Mouse (Mus musculus) megakaryocyte, embryonic 14.5 days (primary cell): Measurements from ENCODE around the gene Prpsap1. TPM values are rescaled to one million over a fixed set of nuclear protein-coding genes. Genes with fewer than 3 reads are reported as not detected.
A peak's percentile ranks its signal among the peaks of the same experiment; 100 is the strongest.

Source experiments
- H3K27me3 ChIP-seq: replicated peaks from 2 replicates; pipeline ENCODE3; 2012; ENCODE audit warnings: inconsistent platforms
- H3K36me3 ChIP-seq: replicated peaks from 2 replicates; pipeline ENCODE3; 2012; ENCODE audit warnings: low read length, inconsistent platforms, mixed read lengths
- H3K4me1 ChIP-seq: 2 replicates; pipeline ENCODE4 v1.6.1; 2012; ENCODE audit warnings: inconsistent platforms
- H3K4me3 ChIP-seq: replicated peaks from 2 replicates; pipeline ENCODE3; 2012; ENCODE audit warnings: moderate library complexity, mild to moderate bottlenecking, inconsistent platforms
- H3K9me3 ChIP-seq: 2 replicates; pipeline ENCODE4 v1.6.1; 2012; ENCODE audit warnings: inconsistent platforms
- FLI1 ChIP-seq: IDR thresholded peaks from 2 replicates; pipeline ENCODE4 v1.6.1; 2012; ENCODE audit warnings: low read length, inconsistent platforms, mixed read lengths
- GATA1 ChIP-seq: IDR thresholded peaks from 3 replicates; pipeline ENCODE4 v1.6.1; 2012; ENCODE audit warnings: mixed read lengths, low read length, inconsistent platforms, borderline replicate concordance
- polyA plus RNA-seq: library from polyadenylated mRNA; stranded (reverse); fragments of >175 nt; gene quantifications from 2 replicates; pipeline ENCODE4 v1.2.3, GENCODE M21; 2012; ENCODE audit warnings: low replicate concordance; ENCODE audit not compliant: insufficient read depth

Prpsap1 gene
- polyA plus RNA-seq, 1 experiment = 20.3 TPM

DNA sequence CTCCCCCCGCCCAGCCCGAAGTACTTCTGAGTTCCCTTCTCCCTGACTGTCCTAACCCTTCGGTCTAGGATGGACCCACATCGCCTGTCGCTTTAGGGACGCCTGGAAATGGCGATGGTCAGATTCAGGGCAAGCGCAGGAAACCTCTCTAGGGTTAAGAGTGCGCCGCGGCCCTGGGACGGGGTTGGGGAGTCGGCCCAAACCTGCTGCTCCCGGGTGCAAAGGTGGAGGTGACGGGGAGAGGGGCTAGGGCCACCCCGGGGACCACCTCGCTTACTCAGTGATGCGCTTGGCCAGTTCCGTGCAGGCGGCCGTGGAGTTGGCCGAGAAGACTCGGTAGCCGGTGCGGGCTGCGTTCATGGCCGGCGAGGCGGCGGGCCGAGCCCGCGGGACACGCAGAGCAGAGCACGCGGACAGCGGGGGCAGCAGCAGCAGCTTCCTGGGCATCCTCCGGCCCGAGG is 4.2 kb downstream of the Prpsap1 start:
- peaks cover 31% of the 10 kb centered on the region for H3K36me3 ChIP-seq
- H3K4me3 ChIP-seq = peak overlapping the region; percentile 98
- peaks cover 32% of the 10 kb centered on the region for H3K4me1 ChIP-seq
- TF ChIP-seq FLI1 (no peak), GATA1 (no peak)
- no peaks in the 10 kb centered on the region for H3K9me3 ChIP-seq
- H3K27me3 ChIP-seq = no peaks in the 10 kb centered on the region

DNA sequence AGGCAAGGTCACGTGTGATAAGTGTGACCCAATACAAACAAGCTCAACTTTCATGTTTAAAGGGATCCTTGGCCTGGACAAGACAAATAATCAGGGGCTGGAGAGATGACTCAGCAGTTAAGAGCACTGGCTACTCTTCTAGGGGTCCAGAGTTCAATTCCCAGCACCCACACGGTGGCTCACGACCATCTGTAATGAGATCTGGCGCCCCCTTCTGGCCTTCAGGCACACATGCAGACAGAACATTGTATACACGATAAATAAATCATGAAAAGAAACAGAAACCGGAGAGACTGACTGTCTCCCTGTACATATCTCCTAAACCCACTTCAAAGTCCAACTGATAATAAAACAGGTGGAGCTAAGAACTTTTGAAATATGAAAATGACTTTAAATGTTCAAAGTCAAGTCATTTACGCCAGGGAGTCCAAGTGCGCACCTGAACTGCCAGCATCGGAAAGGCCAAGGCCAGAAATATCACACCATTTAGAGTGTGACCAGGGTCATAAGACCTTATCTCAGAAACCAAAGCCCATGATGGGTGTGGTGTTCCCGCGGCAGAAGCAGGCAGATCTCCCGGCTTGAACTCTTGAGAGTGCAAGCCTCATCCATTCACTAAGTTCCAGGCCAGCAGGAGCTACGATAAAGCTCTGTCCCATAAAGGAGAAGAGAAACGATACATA is 5.2 kb downstream of the Prpsap1 start:
- peaks cover 29% of the 10 kb centered on the region for H3K4me1 ChIP-seq
- peaks cover 40% of the 10 kb centered on the region for H3K36me3 ChIP-seq
- no peaks in the 10 kb centered on the region for H3K27me3 ChIP-seq
- TF ChIP-seq FLI1 (no peak), GATA1 (no peak)
- peak overlapping the region; percentile 98 for H3K4me3 ChIP-seq
- no peaks in the 10 kb centered on the region for H3K9me3 ChIP-seq

DNA sequence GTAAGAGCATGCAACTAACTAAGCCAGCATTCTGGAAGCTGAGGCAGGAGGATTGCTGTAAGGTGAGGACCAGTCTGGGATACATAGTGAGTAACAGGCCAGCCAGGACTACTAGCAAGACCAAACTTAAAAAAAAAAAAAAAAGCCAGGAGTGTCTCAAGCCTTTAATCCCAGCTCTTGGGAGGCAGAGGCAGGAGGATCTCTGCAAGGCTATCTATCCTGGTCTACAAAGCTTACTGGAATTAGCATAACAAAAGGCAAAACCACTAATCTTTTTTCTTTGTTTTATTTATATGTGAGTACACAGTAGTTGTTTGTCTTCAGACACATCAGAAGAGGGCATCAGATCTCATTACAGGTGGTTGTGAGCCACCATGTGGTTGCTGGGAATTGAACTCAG is 5.8 kb downstream of the Prpsap1 start:
- Histone ChIP-seq H3K4me1 (peaks cover 22% of the 10 kb centered on the region), H3K9me3 (no peaks in the 10 kb centered on the region), H3K27me3 (no peaks in the 10 kb centered on the region), H3K36me3 (peaks cover 46% of the 10 kb centered on the region), H3K4me3 (no peak overlapping the region)
- TF ChIP-seq GATA1 = no peak
- no peak for TF ChIP-seq FLI1

DNA sequence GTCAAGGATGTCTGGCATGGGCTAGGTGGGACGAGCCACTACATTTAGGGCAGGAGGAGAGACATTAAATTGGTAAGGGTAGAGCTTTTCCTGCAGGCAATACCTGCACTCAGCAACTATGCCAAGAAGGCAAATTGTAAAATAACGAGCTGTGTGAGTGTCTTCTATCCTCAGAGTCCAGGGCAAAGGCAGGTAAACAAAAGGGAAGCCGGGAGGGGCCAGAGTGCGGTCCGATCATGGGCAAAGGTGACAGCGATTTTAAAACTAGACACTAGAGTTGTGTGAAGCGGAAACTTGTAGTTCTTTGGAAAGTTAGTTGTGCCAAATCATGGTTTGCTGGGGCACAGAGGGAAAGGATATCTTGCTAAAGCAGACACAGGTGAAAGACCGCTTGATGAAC is 9.7 kb downstream of the Prpsap1 start:
- Histone ChIP-seq H3K4me3 (no peak overlapping the region), H3K27me3 (no peaks in the 10 kb centered on the region), H3K36me3 (peaks cover 81% of the 10 kb centered on the region), H3K4me1 (peaks cover 10% of the 10 kb centered on the region), H3K9me3 (no peaks in the 10 kb centered on the region)
- TF ChIP-seq FLI1 (no peak), GATA1 (no peak)

DNA sequence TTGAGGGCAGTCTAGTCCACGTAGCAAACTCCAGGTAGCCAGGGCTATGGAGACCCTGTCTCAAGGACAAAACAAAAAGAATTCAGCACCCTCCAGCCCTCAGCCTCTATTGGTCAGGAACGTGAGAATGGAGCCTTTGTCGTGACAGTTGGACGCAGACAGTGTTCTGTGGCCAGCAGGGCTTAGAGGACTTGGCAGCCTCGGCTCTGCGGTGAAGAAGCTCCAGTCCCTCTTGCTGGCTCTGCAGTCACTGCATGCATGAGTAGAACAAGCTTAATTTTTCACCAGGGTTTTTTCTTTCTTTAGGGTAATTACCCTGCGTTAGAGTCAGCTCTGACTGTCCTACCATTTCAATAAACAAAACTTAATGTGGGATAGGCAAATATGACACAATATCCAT is 12.2 kb downstream of the Prpsap1 start:
- peaks cover 93% of the 10 kb centered on the region for H3K36me3 ChIP-seq
- TF ChIP-seq FLI1 (no peak), GATA1 (no peak)
- H3K4me3 ChIP-seq = no peak overlapping the region
- H3K4me1 ChIP-seq = peaks cover 3% of the 10 kb centered on the region; the same call in 1 of the 2 replicates
- H3K9me3 ChIP-seq = no peaks in the 10 kb centered on the region
- no peaks in the 10 kb centered on the region for H3K27me3 ChIP-seq

DNA sequence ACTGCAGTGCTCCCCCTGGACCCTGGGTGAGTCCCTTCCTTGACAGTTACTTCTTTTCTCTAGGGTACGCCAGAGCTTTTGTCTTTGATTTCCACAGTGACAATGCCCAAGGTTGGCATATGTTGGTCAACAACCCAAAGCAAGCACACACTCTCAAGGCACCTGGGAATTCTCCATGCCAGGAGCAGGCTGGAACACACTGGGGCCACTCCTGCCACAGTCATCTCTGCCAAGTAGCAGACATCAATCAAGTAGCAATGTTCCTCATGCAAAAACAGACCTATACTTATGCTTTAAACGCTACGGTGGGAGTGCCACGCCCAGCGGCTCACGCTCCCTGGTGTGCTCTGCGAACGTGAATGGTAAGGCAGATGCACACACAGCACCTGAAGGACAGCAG is 13.0 kb downstream of the Prpsap1 start:
- H3K27me3 ChIP-seq = no peaks in the 10 kb centered on the region
- H3K9me3 ChIP-seq = no peaks in the 10 kb centered on the region
- peaks cover 94% of the 10 kb centered on the region for H3K36me3 ChIP-seq
- H3K4me1 ChIP-seq = peaks cover 3% of the 10 kb centered on the region; the same call in 1 of the 2 replicates
- H3K4me3 ChIP-seq = no peak overlapping the region
- TF ChIP-seq FLI1 (no peak), GATA1 (no peak)

DNA sequence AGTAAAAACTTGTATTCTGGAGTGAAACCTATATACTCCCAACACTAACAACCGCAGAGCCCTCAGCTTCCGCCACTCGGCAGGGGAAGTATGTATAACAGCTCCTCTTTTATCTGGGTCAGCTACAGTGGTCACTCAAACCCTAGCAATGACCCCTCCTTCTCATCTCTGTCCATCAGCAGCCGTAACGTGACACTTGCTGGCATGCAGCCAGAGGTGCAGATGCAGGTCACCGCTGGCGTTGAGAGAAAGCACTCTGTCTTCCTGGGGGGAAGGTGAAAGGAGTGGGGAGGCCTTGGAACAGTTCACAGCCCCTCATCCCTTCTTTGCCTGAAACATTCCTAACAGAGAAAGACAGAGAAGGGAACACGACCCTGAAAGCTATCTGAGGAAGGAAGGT is 14.2 kb downstream of the Prpsap1 start:
- Histone ChIP-seq H3K4me3 (no peak overlapping the region), H3K4me1 (peaks cover 3% of the 10 kb centered on the region; the same call in 1 of the 2 replicates), H3K9me3 (no peaks in the 10 kb centered on the region), H3K27me3 (no peaks in the 10 kb centered on the region), H3K36me3 (peaks cover 94% of the 10 kb centered on the region)
- TF ChIP-seq GATA1 (no peak), FLI1 (no peak)

DNA sequence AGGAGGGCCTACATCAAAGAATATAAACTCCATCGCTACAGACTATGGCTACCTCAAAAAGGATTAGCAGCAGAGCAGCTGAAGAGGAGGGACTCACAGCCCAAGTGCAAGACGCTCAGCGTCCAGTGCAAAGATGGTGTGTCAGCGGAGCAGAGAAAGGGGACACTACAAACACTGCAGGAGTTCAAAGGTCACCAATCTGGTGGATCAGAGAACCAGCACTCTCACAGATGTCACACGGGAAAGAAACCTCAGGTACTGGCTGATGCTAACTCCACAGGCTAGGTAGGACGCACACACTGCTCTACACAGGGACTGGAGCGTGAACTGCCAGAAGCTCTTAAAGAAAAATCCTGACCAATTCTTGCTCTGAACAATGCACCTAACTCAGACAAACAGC is 15.0 kb downstream of the Prpsap1 start:
- TF ChIP-seq GATA1 (no peak), FLI1 (no peak)
- no peaks in the 10 kb centered on the region for H3K9me3 ChIP-seq
- H3K36me3 ChIP-seq = peaks cover 93% of the 10 kb centered on the region
- H3K27me3 ChIP-seq = no peaks in the 10 kb centered on the region
- H3K4me3 ChIP-seq = no peak overlapping the region
- peaks cover 3% of the 10 kb centered on the region; the same call in 1 of the 2 replicates for H3K4me1 ChIP-seq

DNA sequence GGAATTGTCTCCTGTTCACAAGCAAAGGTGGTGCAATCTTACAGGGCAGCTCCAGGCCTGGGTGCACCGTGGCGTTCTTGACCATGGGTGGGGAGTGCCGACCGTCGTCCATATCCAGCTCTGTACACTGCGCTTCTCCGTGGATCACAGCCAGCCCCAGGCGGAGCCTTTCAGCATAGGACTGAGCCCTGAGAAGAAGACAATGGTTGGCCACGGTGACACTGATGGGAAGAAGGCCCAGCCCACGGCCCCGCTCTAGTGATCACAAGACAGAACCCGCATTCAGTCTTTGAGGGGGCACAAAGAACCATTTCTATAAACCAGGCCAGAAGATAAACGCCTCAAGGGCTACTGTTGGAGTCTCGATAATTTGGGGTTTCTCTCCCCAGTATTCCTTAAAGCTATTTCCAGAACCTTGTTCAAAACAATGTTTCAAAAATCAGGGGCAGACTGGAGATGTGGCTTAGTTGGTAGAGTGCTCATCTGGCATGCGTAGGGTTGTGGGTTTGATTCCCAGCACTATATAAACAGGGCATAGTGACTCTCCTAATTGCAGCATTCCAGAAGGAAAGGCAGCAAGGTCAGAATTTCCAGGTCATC is 16.7 kb downstream of the Prpsap1 start:
- no peak overlapping the region for H3K4me3 ChIP-seq
- TF ChIP-seq FLI1 = no peak
- TF ChIP-seq GATA1 = no peak
- no peaks in the 10 kb centered on the region for H3K27me3 ChIP-seq
- no peaks in the 10 kb centered on the region for H3K9me3 ChIP-seq
- peaks cover 3% of the 10 kb centered on the region; the same call in 1 of the 2 replicates for H3K4me1 ChIP-seq
- H3K36me3 ChIP-seq = peaks cover 97% of the 10 kb centered on the region

DNA sequence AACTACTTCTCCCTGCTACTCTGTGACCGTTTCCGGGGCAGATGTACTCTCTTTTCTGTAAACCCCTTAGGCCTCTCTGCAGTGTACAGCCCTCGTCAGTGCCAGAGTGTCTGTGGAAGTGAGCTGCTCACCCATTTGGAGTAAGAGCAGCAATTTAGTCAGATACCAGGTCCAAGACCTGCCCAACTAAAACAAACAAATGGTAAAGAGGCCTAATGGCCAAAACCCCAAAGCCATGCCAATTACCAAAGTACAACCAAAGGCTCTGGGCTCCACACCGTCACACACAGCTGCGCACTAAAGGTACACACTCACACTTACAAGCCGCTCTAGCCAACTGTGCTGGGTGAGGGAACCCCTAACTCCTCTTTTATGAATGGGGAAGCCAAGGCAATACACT is 17.3 kb downstream of the Prpsap1 start:
- no peaks in the 10 kb centered on the region for H3K27me3 ChIP-seq
- no peaks in the 10 kb centered on the region for H3K9me3 ChIP-seq
- H3K36me3 ChIP-seq = peaks cover 97% of the 10 kb centered on the region
- peaks cover 3% of the 10 kb centered on the region; the same call in 1 of the 2 replicates for H3K4me1 ChIP-seq
- H3K4me3 ChIP-seq = no peak overlapping the region
- TF ChIP-seq GATA1 (no peak), FLI1 (no peak)
